Mouse (Mus musculus): ENCODE results near the gene Myrfl. TPM values are rescaled to one million over a fixed set of nuclear protein-coding genes. Genes with fewer than 3 reads are reported as not detected.

The Myrfl gene
- polyA plus RNA-seq, 1 experiment from 2014 or later = 0.65 TPM

GRCm38 (mm10) chr10:116923651-116924495 lies 27.2 kb upstream of the Myrfl start:
- Histone ChIP-seq H3K4me1 (no peaks in the 10 kb centered on the region), H3K4me3 (no peak overlapping the region), H3K9ac (no peak overlapping the region), H3K9me3 (no peaks in the 10 kb centered on the region), H3K27me3 (replicated peaks) (no peaks in the 10 kb centered on the region), H3K27ac (no peak overlapping the region), H3K4me2 (replicated peaks) (no peak overlapping the region), H3K36me3 (peaks cover 44% of the 10 kb centered on the region)
- ATAC-seq (ENCODE audit: low FRiP score, low read depth) = no peak
- WGBS = 93% methylated on average over 19 of the region's 19 CpGs

DNA sequence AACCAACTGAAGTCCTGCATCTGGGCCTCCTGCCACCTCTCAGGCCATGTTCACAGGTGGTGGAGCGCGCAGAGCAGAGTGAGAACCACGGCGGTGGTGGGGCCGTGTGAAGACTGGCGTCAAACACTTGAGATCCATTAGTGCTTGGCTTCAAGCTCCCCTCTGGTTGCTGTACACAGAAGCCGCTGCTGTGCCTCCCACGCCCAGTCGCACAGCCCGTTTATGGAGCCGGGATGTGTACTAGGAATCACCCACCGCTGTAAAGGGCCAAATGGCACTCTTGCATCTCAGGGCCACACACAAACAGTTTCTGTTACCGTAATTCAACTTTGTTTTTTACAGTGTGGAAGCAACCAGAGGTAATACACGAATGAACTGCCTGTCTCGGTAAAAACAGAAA lies 25.4 kb upstream of the Myrfl start:
- peaks cover 48% of the 10 kb centered on the region for H3K36me3 ChIP-seq
- 88% methylated on average over 15 of the region's 15 CpGs for WGBS
- no peaks in the 10 kb centered on the region for H3K4me1 ChIP-seq
- no peaks in the 10 kb centered on the region for H3K9me3 ChIP-seq
- no peak overlapping the region for H3K4me2 ChIP-seq (replicated peaks)
- ATAC-seq (ENCODE audit: low FRiP score, low read depth) = no peak
- H3K4me3 ChIP-seq = no peak overlapping the region
- no peak overlapping the region for H3K27ac ChIP-seq
- no peak overlapping the region for H3K9ac ChIP-seq
- no peaks in the 10 kb centered on the region for H3K27me3 ChIP-seq (replicated peaks)

DNA sequence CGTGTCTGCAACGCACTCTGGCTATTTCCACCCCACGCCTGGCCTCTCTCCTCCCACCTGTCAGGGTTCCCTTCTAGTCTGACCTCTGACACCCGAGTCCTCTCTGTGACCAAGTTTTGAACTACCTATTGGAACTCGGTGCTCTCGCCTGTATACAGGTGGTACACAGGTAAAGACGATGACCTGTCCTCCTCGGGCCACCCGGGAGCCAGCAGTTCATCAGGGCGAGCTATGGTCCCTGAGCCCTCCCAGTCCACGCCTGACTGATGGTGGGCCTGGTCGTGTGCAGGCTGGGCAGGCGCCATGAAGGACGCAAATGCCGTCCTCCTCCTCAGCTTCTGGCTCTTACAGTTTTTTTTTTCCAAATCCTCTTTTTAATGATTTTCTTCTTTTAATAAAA lies 24.7 kb upstream of the Myrfl start:
- Histone ChIP-seq H3K36me3 (peaks cover 50% of the 10 kb centered on the region), H3K4me2 (replicated peaks) (no peak overlapping the region), H3K27me3 (replicated peaks) (no peaks in the 10 kb centered on the region), H3K4me1 (no peaks in the 10 kb centered on the region), H3K27ac (no peak overlapping the region), H3K9me3 (no peaks in the 10 kb centered on the region), H3K4me3 (no peak overlapping the region), H3K9ac (no peak overlapping the region)
- WGBS = 94% methylated on average over 15 of the region's 15 CpGs
- ATAC-seq (ENCODE audit: low FRiP score, low read depth) = no peak

GRCm38 (mm10) chr10:116920641-116921040 lies 23.9 kb upstream of the Myrfl start:
- 96% methylated on average over 8 of the region's 8 CpGs for WGBS
- Histone ChIP-seq H3K27me3 (replicated peaks) (no peaks in the 10 kb centered on the region), H3K4me3 (no peak overlapping the region), H3K4me1 (no peaks in the 10 kb centered on the region), H3K4me2 (replicated peaks) (no peak overlapping the region), H3K36me3 (peaks cover 49% of the 10 kb centered on the region), H3K9me3 (no peaks in the 10 kb centered on the region), H3K27ac (no peak overlapping the region), H3K9ac (no peak overlapping the region)
- ATAC-seq (ENCODE audit: low FRiP score, low read depth) = no peak

GRCm38 (mm10) chr10:116919368-116920317 lies 22.9 kb upstream of the Myrfl start:
- Histone ChIP-seq H3K27me3 (replicated peaks) (no peaks in the 10 kb centered on the region), H3K4me3 (no peak overlapping the region), H3K9me3 (no peaks in the 10 kb centered on the region), H3K4me1 (no peaks in the 10 kb centered on the region), H3K36me3 (peaks cover 47% of the 10 kb centered on the region), H3K27ac (no peak overlapping the region), H3K9ac (no peak overlapping the region), H3K4me2 (replicated peaks) (no peak overlapping the region)
- WGBS = 88% methylated on average over 25 of the region's 25 CpGs
- no peak for ATAC-seq (ENCODE audit: low FRiP score, low read depth)

DNA sequence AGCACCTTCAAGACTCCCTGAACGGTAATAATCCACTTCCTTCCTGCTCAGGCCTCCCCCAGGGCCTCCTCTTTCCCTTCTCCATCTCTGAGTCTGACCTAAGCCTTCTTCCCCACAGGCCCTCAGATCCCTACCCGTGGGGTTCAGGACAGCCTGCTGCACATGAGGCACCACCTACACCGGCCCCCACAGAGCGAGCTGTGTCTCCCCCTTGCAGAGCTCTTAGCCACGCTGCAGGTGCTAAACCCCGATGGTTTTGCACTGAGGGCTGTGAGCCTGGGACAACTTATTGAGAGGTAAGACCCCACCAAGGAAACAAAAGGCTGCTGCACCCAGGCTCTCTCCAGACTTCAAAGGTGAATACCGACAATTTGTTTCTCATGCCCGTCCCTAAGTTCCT lies 19.9 kb upstream of the Myrfl start:
- no peak overlapping the region for H3K9ac ChIP-seq
- no peaks in the 10 kb centered on the region for H3K9me3 ChIP-seq
- no peaks in the 10 kb centered on the region for H3K27me3 ChIP-seq (replicated peaks)
- no peak for ATAC-seq (ENCODE audit: low FRiP score, low read depth)
- no peaks in the 10 kb centered on the region for H3K4me1 ChIP-seq
- H3K36me3 ChIP-seq = peaks cover 56% of the 10 kb centered on the region
- no peak overlapping the region for H3K4me3 ChIP-seq
- H3K27ac ChIP-seq = no peak overlapping the region
- 80% methylated on average over 8 of the region's 8 CpGs for WGBS
- H3K4me2 ChIP-seq (replicated peaks) = no peak overlapping the region

DNA sequence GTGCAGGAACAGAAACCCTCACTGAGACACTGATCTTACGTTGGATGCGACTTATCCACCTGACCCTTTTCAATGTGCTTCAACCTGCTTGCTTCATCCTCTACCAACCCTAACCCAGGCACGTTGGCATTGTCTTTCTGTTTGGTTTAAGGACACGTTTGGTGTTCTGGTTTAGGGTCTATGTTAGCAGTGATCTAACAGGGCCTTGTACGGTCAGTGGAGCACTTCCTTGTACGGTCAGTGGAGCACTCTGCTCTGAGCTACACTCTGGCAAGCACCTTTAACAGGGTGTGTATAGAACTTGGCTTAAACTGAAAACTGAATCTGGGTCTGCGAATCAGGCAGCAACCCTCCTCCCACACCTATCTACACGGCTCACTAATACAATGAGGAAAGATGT lies 18.6 kb upstream of the Myrfl start:
- Histone ChIP-seq H3K27ac (no peak overlapping the region), H3K4me1 (no peaks in the 10 kb centered on the region), H3K27me3 (replicated peaks) (no peaks in the 10 kb centered on the region), H3K9ac (no peak overlapping the region), H3K9me3 (no peaks in the 10 kb centered on the region), H3K4me2 (replicated peaks) (no peak overlapping the region), H3K36me3 (peaks cover 61% of the 10 kb centered on the region), H3K4me3 (no peak overlapping the region)
- ATAC-seq (ENCODE audit: low FRiP score, low read depth) = no peak
- WGBS = 94% methylated on average over 8 of the region's 8 CpGs

- Histone ChIP-seq H3K9me3 (no peaks in the 10 kb centered on the region), H3K9ac (no peak overlapping the region), H3K4me1 (no peaks in the 10 kb centered on the region), H3K36me3 (peaks cover 68% of the 10 kb centered on the region), H3K4me2 (replicated peaks) (no peak overlapping the region), H3K27me3 (replicated peaks) (no peaks in the 10 kb centered on the region), H3K27ac (no peak overlapping the region), H3K4me3 (no peak overlapping the region)
- 95% methylated on average over 9 of the region's 9 CpGs for WGBS
- ATAC-seq (ENCODE audit: low FRiP score, low read depth) = no peak
Observed at GRCm38 (mm10) chr10:116914586-116914985, 17.9 kb upstream of the Myrfl start.

DNA sequence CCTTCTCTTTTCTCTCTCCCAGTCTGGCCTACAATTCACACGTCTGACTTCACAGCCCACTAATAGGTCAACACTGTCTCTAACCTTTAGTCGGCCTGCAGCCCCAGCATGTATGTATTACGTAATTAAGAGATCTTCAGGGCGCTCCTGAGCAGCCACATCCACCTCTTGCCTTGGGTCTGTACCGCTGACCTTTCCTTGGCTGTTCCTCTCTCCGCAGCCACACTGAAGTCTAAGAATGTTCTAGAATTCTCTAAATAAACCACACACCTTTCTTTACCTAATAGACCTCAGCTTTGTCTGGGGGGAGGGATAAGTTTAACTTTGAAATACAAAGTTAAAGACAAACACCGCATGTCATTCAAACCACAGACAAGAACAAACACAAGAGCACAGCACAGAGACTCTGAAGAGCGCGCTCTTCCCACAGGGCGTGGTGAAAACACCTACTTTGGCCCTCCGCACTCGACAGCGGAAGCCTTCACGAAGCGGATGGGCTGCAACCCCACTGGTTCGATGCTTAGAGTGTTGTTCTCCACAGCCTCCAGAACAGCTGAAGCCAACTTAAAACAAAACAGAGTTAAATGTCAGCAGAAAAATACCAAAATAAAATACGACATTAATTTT lies 17.0 kb upstream of the Myrfl start:
- no peaks in the 10 kb centered on the region for H3K27me3 ChIP-seq (replicated peaks)
- peaks cover 75% of the 10 kb centered on the region for H3K36me3 ChIP-seq
- WGBS = 93% methylated on average over 17 of the region's 17 CpGs
- ATAC-seq (ENCODE audit: low FRiP score, low read depth) = no peak
- H3K4me1 ChIP-seq = no peaks in the 10 kb centered on the region
- H3K9ac ChIP-seq = no peak overlapping the region
- no peak overlapping the region for H3K27ac ChIP-seq
- no peak overlapping the region for H3K4me3 ChIP-seq
- no peak overlapping the region for H3K4me2 ChIP-seq (replicated peaks)
- no peaks in the 10 kb centered on the region for H3K9me3 ChIP-seq

DNA sequence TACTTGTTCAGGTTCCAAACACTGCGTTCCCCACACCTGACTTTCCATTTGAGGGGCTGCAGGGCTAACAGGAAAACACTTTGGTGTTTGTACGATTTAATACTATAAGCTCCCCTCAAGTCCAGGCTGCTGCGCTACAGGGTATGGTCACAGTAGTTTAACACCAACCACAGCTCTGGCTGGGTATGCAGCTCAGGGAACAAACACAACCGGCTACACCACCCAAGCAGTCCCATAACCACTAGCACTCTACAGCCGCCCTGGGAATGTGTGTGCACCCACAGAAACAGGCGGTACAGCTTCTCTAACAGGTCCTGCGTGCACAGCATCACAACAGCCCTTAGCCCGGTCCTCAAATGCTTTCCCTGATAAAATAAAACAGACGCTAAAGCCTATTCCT lies 16.1 kb upstream of the Myrfl start:
- no peak for ATAC-seq (ENCODE audit: low FRiP score, low read depth)
- Histone ChIP-seq H3K27me3 (replicated peaks) (no peaks in the 10 kb centered on the region), H3K4me3 (no peak overlapping the region), H3K9ac (no peak overlapping the region), H3K4me1 (no peaks in the 10 kb centered on the region), H3K27ac (no peak overlapping the region), H3K9me3 (no peaks in the 10 kb centered on the region), H3K4me2 (replicated peaks) (no peak overlapping the region), H3K36me3 (peaks cover 76% of the 10 kb centered on the region)
- 97% methylated on average over 9 of the region's 9 CpGs for WGBS

GRCm38 (mm10) chr10:116908901-116909642 lies 12.4 kb upstream of the Myrfl start:
- Histone ChIP-seq H3K27me3 (replicated peaks) (no peaks in the 10 kb centered on the region), H3K9ac (no peak overlapping the region), H3K9me3 (no peaks in the 10 kb centered on the region), H3K4me2 (replicated peaks) (no peak overlapping the region), H3K36me3 (peaks cover 83% of the 10 kb centered on the region), H3K4me1 (no peaks in the 10 kb centered on the region), H3K27ac (no peak overlapping the region), H3K4me3 (no peak overlapping the region)
- no peak for ATAC-seq (ENCODE audit: low FRiP score, low read depth)
- WGBS = 84% methylated on average over 15 of the region's 15 CpGs
